Mouse (Mus musculus) ES-Bruce4 (cell line): Measurements from ENCODE around the gene Ttll5. TPM values are rescaled to one million over a fixed set of nuclear protein-coding genes. Genes with fewer than 3 reads are reported as not detected.

Experiments used
- H3K27ac ChIP-seq: 2 replicates; pipeline ENCODE4 v1.5.1; 2012; ENCODE audit warnings: low read length, inconsistent platforms; ENCODE audit not compliant: insufficient read depth
- H3K27me3 ChIP-seq: 2 replicates; pipeline ENCODE4 v1.6.1; 2012; ENCODE audit warnings: mild to moderate bottlenecking, low read length, inconsistent platforms; ENCODE audit not compliant: control insufficient read depth, poor library complexity, insufficient read depth, severe bottlenecking
- H3K36me3 ChIP-seq: 2 replicates; pipeline ENCODE4 v1.6.1; 2012; ENCODE audit warnings: inconsistent platforms, mild to moderate bottlenecking, low read length, moderate library complexity; ENCODE audit not compliant: control insufficient read depth, poor library complexity, insufficient read depth, severe bottlenecking
- H3K4me1 ChIP-seq: one replicate; pipeline ENCODE4 v1.8.1; 2011; ENCODE audit warnings: low read length; ENCODE audit not compliant: control insufficient read depth, insufficient read depth
- H3K4me3 ChIP-seq: 2 replicates; pipeline ENCODE4 v1.5.1; 2011; ENCODE audit warnings: low read depth, mild to moderate bottlenecking, low read length
- H3K9ac ChIP-seq: 2 replicates; pipeline ENCODE4 v1.6.1; 2012; ENCODE audit warnings: low read depth, mild to moderate bottlenecking, inconsistent platforms; ENCODE audit not compliant: poor library complexity, severe bottlenecking
- H3K9me3 ChIP-seq: replicated peaks from 2 replicates; pipeline ENCODE4 v1.6.1; 2012; ENCODE audit warnings: mild to moderate bottlenecking, low read length, inconsistent platforms; ENCODE audit not compliant: control insufficient read depth, poor library complexity, insufficient read depth, severe bottlenecking
- CTCF ChIP-seq: IDR thresholded peaks from one replicate; pipeline ENCODE4 v1.8.1; 2011; ENCODE audit warnings: low read depth, low read length
- EP300 ChIP-seq: IDR thresholded peaks from 2 replicates; pipeline ENCODE4 v1.6.1; 2011; ENCODE audit warnings: low read depth, low read length; ENCODE audit not compliant: insufficient read depth
- POLR2A ChIP-seq: IDR thresholded peaks from one replicate; pipeline ENCODE4 v1.8.1; 2011; ENCODE audit warnings: low read length; ENCODE audit not compliant: insufficient read depth
- polyA plus RNA-seq: library from polyadenylated mRNA; stranded (reverse); fragments of >200 nt; gene quantifications from 2 replicates; pipeline ENCODE4 v1.2.4, GENCODE M21; 2011; ENCODE audit warnings: low read depth; ENCODE audit not compliant: missing spikeins, insufficient read depth, insufficient read length

Gene Ttll5
- polyA plus RNA-seq, 1 experiment = 19.4 TPM

GRCm38 (mm10) chr12:85792158-85792557 is 32.3 kb upstream of the Ttll5 start:
- no peak overlapping the region for H3K4me3 ChIP-seq

GRCm38 (mm10) chr12:85792821-85793346 is 31.6 kb upstream of the Ttll5 start:
- no peak overlapping the region for H3K4me3 ChIP-seq
- H3K27me3 ChIP-seq = no peaks in the 10 kb centered on the region
- H3K9ac ChIP-seq = no peak overlapping the region
- H3K9me3 ChIP-seq = 0 out of 2 replicates have a peak, but pooled peaks cover 4% of the 10 kb centered on the region
- no peak overlapping the region for H3K27ac ChIP-seq
- no peaks in the 10 kb centered on the region for H3K4me1 ChIP-seq
- no peak for TF ChIP-seq CTCF
- no peak for TF ChIP-seq POLR2A
- TF ChIP-seq EP300 = no peak
- no peaks in the 10 kb centered on the region for H3K36me3 ChIP-seq

More at GRCm38 (mm10) chr12:85792158-85792557, 32.3 kb upstream of the Ttll5 start:
- Histone ChIP-seq H3K9me3 (0 out of 2 replicates have a peak, but pooled peaks cover 4% of the 10 kb centered on the region), H3K4me1 (no peaks in the 10 kb centered on the region), H3K27ac (no peak overlapping the region), H3K36me3 (no peaks in the 10 kb centered on the region), H3K9ac (no peak overlapping the region), H3K27me3 (no peaks in the 10 kb centered on the region)
- TF ChIP-seq CTCF = no peak
- no peak for TF ChIP-seq EP300
- no peak for TF ChIP-seq POLR2A

GRCm38 (mm10) chr12:85794094-85794493 is 30.4 kb upstream of the Ttll5 start:
- no peak overlapping the region for H3K27ac ChIP-seq
- H3K27me3 ChIP-seq = no peaks in the 10 kb centered on the region
- no peak overlapping the region for H3K4me3 ChIP-seq
- TF ChIP-seq EP300 (no peak), POLR2A (no peak), CTCF (no peak)
- H3K36me3 ChIP-seq = no peaks in the 10 kb centered on the region
- no peaks in the 10 kb centered on the region for H3K4me1 ChIP-seq
- H3K9me3 ChIP-seq = 0 out of 2 replicates have a peak, but pooled peaks cover 4% of the 10 kb centered on the region
- H3K9ac ChIP-seq = no peak overlapping the region

GRCm38 (mm10) chr12:85795551-85795950 is 28.9 kb upstream of the Ttll5 start:
- H3K4me1 ChIP-seq = no peaks in the 10 kb centered on the region
- no peaks in the 10 kb centered on the region for H3K27me3 ChIP-seq
- H3K4me3 ChIP-seq = no peak overlapping the region
- H3K27ac ChIP-seq = no peak overlapping the region
- H3K36me3 ChIP-seq = no peaks in the 10 kb centered on the region
- no peak overlapping the region for H3K9ac ChIP-seq
- H3K9me3 ChIP-seq = no peaks in the 10 kb centered on the region
- TF ChIP-seq CTCF (no peak), POLR2A (no peak), EP300 (no peak)

GRCm38 (mm10) chr12:85800031-85800430 is 24.4 kb upstream of the Ttll5 start:
- TF ChIP-seq POLR2A = no peak
- no peak for TF ChIP-seq CTCF
- TF ChIP-seq EP300 = no peak
- no peaks in the 10 kb centered on the region for H3K36me3 ChIP-seq
- H3K4me1 ChIP-seq = no peaks in the 10 kb centered on the region
- no peaks in the 10 kb centered on the region for H3K9me3 ChIP-seq
- no peaks in the 10 kb centered on the region for H3K27me3 ChIP-seq
- H3K4me3 ChIP-seq = no peak overlapping the region
- H3K9ac ChIP-seq = no peak overlapping the region
- no peak overlapping the region for H3K27ac ChIP-seq

- H3K4me3 ChIP-seq = no peak overlapping the region
- no peaks in the 10 kb centered on the region for H3K36me3 ChIP-seq
- H3K27me3 ChIP-seq = no peaks in the 10 kb centered on the region
- H3K4me1 ChIP-seq = no peaks in the 10 kb centered on the region
- H3K9me3 ChIP-seq = peaks cover 10% of the 10 kb centered on the region; the same call in 1 of the 2 replicates
- TF ChIP-seq CTCF (no peak), EP300 (no peak), POLR2A (no peak)
- no peak overlapping the region for H3K27ac ChIP-seq
- no peak overlapping the region for H3K9ac ChIP-seq
Measured at GRCm38 (mm10) chr12:85809726-85810125, 14.7 kb upstream of the Ttll5 start.
